Comparison of ENCODE assay signal across 19 mouse cellular contexts in genomic region chr1:62159592-62159991, GRCm38 (mm10).
"Had no signal": no experiment of that assay in that cellular context is flagged by ENCODE, and none has a peak within 500 bp of the region (broad histone marks: within the 10 kb centered on the region; RNA-seq: fewer than 3 reads in every experiment).

No protein-coding gene starts in this region.

- H3K9me3 ChIP-seq: midbrain, embryonic 10.5 days; midbrain, embryonic 12.5 days; neural tube, embryonic 13.5 days; neural tube, embryonic 15.5 days had no signal

- ATAC-seq: midbrain, embryonic 16.5 days had no signal

- H3K36me3 ChIP-seq: midbrain, embryonic 10.5 days; midbrain, embryonic 12.5 days; neural tube, embryonic 13.5 days; neural tube, embryonic 15.5 days had no signal

- H3K27ac ChIP-seq: midbrain, embryonic 10.5 days; midbrain, embryonic 12.5 days; neural tube, embryonic 13.5 days; neural tube, embryonic 15.5 days had no signal

- H3K4me1 ChIP-seq: midbrain, embryonic 10.5 days; midbrain, embryonic 12.5 days; neural tube, embryonic 15.5 days had no signal

- DNase-seq: lung, adult 18-20 months; lung, embryonic 14.5 days; lung, postnatal 10 days; lung, postnatal 4 days; midbrain, embryonic 14.5 days; retina, postnatal 1 day; right cerebral cortex, adult 18-20 months; right cerebral cortex, postnatal 25 days; right cerebral cortex, postnatal 4 days; spleen, adult 18-20 months; thymus, adult 2 months; thymus, postnatal 25 days; thymus, postnatal 4 days had no signal

- H3K4me2 ChIP-seq: lung, embryonic 14.5 days; midbrain, embryonic 12.5 days; neural tube, embryonic 13.5 days; neural tube, embryonic 15.5 days had no signal

- H3K9ac ChIP-seq: lung, embryonic 14.5 days; midbrain, embryonic 12.5 days; neural tube, embryonic 13.5 days; neural tube, embryonic 15.5 days had no signal

- H3K27me3 ChIP-seq: midbrain, embryonic 12.5 days; neural tube, embryonic 13.5 days; neural tube, embryonic 15.5 days had no signal

- H3K4me3 ChIP-seq: midbrain, embryonic 10.5 days; midbrain, embryonic 12.5 days; myocyte; neural tube, embryonic 13.5 days; neural tube, embryonic 15.5 days had no signal
